Mouse (Mus musculus) hindbrain, embryonic 12.5 days (tissue): ENCODE measurements around the gene Cacna1a. TPM values are rescaled to one million over a fixed set of nuclear protein-coding genes. Genes with fewer than 3 reads are reported as not detected.

Experiments used
- ATAC-seq: fragments of 200-750 bp; cut with Nextera tagmentation; 2 replicates; pipeline ENCODE4 v1.8.0; 2017; ENCODE audit warnings: moderate TSS enrichment; ENCODE audit not compliant: low FRiP score
- H3K27ac ChIP-seq: fragments of 300-500 bp; sonication (generic); 2 replicates; pipeline ENCODE4 v1.5.1; 2016; ENCODE audit warnings: mild to moderate bottlenecking
- H3K27me3 ChIP-seq: fragments of 300-500 bp; sonication (generic); 2 replicates; pipeline ENCODE4 v1.6.1; 2016; ENCODE audit warnings: mild to moderate bottlenecking
- H3K36me3 ChIP-seq: fragments of 300-500 bp; sonication (generic); 2 replicates; pipeline ENCODE4 v1.6.1; 2016; ENCODE audit warnings: mild to moderate bottlenecking
- H3K4me1 ChIP-seq: fragments of 300-500 bp; sonication (generic); 2 replicates; pipeline ENCODE4 v1.6.1; 2016
- H3K4me2 ChIP-seq: fragments of 300-500 bp; sonication (generic); replicated peaks from 2 replicates; pipeline ENCODE4 v1.6.1; 2016; ENCODE audit warnings: mild to moderate bottlenecking
- H3K4me3 ChIP-seq: fragments of 300-500 bp; sonication (generic); 2 replicates; pipeline ENCODE4 v1.5.1; 2016; ENCODE audit warnings: mild to moderate bottlenecking
- H3K9ac ChIP-seq: fragments of 300-500 bp; sonication (generic); 2 replicates; pipeline ENCODE4 v1.6.1; 2016; ENCODE audit warnings: mild to moderate bottlenecking, moderate library complexity
- H3K9me3 ChIP-seq: fragments of 300-500 bp; sonication (generic); replicated peaks from 2 replicates; pipeline ENCODE4 v1.6.1; 2016; ENCODE audit warnings: mild to moderate bottlenecking
- WGBS: fragments of 180-500 bp; shearing (Covaris S2); methylation state at CpG from one replicate; pipeline ENCODE4 v1.1.7; 2016; 5-methylcytosine and 5-hydroxymethylcytosine counted together
- polyA plus RNA-seq: library from polyadenylated mRNA; unstranded; fragments of >200 nt; fragmentation: Nextera tagmentation; extraction: Ambion mirVana; gene quantifications from 2 replicates; pipeline ENCODE4 v1.2.1, GENCODE M21; 2016

The Cacna1a gene
- polyA plus RNA-seq, 1 experiment from 2014 or later = 16.1 TPM

GRCm38 (mm10) chr8:84446571-84446991 is 58.3 kb downstream of the Cacna1a start:
- no peaks in the 10 kb centered on the region for H3K27me3 ChIP-seq
- 88% methylated on average over 9 of the region's 9 CpGs for WGBS
- no peak for ATAC-seq
- H3K9me3 ChIP-seq = no peaks in the 10 kb centered on the region
- H3K4me1 ChIP-seq = peaks cover 7% of the 10 kb centered on the region
- peaks cover 26% of the 10 kb centered on the region for H3K36me3 ChIP-seq
- H3K4me3 ChIP-seq = no peak overlapping the region
- H3K4me2 ChIP-seq = no peak overlapping the region
- no peak overlapping the region for H3K27ac ChIP-seq
- H3K9ac ChIP-seq = no peak overlapping the region

GRCm38 (mm10) chr8:84454532-84454931 is 66.3 kb downstream of the Cacna1a start:
- no peaks in the 10 kb centered on the region for H3K27me3 ChIP-seq
- 42% methylated on average over 6 of the region's 6 CpGs for WGBS
- no peak overlapping the region for H3K9ac ChIP-seq
- 0 out of 2 replicates have a peak, but pooled peaks cover 2% of the 10 kb centered on the region for H3K36me3 ChIP-seq
- H3K4me2 ChIP-seq = no peak overlapping the region
- H3K27ac ChIP-seq = no peak overlapping the region
- H3K9me3 ChIP-seq = no peaks in the 10 kb centered on the region
- no peak for ATAC-seq
- H3K4me3 ChIP-seq = no peak overlapping the region
- H3K4me1 ChIP-seq = peaks cover 11% of the 10 kb centered on the region; the same call in 1 of the 2 replicates

GRCm38 (mm10) chr8:84458853-84459252 is 70.6 kb downstream of the Cacna1a start:
- H3K36me3 ChIP-seq = peaks cover 34% of the 10 kb centered on the region
- H3K4me1 ChIP-seq = peaks cover 9% of the 10 kb centered on the region; the same call in 1 of the 2 replicates
- no peak overlapping the region for H3K4me2 ChIP-seq
- H3K9me3 ChIP-seq = peaks cover 14% of the 10 kb centered on the region
- H3K4me3 ChIP-seq = no peak overlapping the region
- no peak for ATAC-seq
- peak overlapping the region; percentile 68 for H3K27ac ChIP-seq
- no peak overlapping the region for H3K9ac ChIP-seq
- no peaks in the 10 kb centered on the region for H3K27me3 ChIP-seq
- WGBS = 58% methylated on average over 7 of the region's 7 CpGs

- Histone ChIP-seq H3K4me3 (no peak overlapping the region), H3K36me3 (peaks cover 38% of the 10 kb centered on the region), H3K27ac (peak overlapping the region; percentile 68), H3K9me3 (peaks cover 14% of the 10 kb centered on the region), H3K27me3 (no peaks in the 10 kb centered on the region), H3K4me1 (peaks cover 9% of the 10 kb centered on the region; the same call in 1 of the 2 replicates), H3K4me2 (no peak overlapping the region), H3K9ac (no peak overlapping the region)
- peak; percentile 55 for ATAC-seq
- 17% methylated on average over 5 of the region's 5 CpGs for WGBS
These were observed 71.0 kb downstream of the Cacna1a start for GRCm38 (mm10) chr8:84459276-84459675.

- no peaks in the 10 kb centered on the region for H3K27me3 ChIP-seq
- H3K36me3 ChIP-seq = peaks cover 41% of the 10 kb centered on the region
- peaks cover 9% of the 10 kb centered on the region; the same call in 1 of the 2 replicates for H3K4me1 ChIP-seq
- H3K27ac ChIP-seq = no peak overlapping the region
- no peak for ATAC-seq
- H3K9ac ChIP-seq = no peak overlapping the region
- 80% methylated on average over 2 of the region's 2 CpGs for WGBS
- H3K9me3 ChIP-seq = peaks cover 14% of the 10 kb centered on the region
- no peak overlapping the region for H3K4me3 ChIP-seq
- no peak overlapping the region for H3K4me2 ChIP-seq
These were observed 72.5 kb downstream of the Cacna1a start for GRCm38 (mm10) chr8:84460698-84461097.

GRCm38 (mm10) chr8:84466932-84467331 is 78.7 kb downstream of the Cacna1a start:
- Histone ChIP-seq H3K9ac (no peak overlapping the region), H3K36me3 (peaks cover 26% of the 10 kb centered on the region), H3K4me3 (no peak overlapping the region), H3K27ac (no peak overlapping the region), H3K4me1 (no peaks in the 10 kb centered on the region), H3K9me3 (peaks cover 5% of the 10 kb centered on the region), H3K27me3 (no peaks in the 10 kb centered on the region), H3K4me2 (no peak overlapping the region)
- no peak for ATAC-seq
- 79% methylated on average over 1 of the region's 1 CpGs for WGBS

GRCm38 (mm10) chr8:84469076-84469475 is 80.8 kb downstream of the Cacna1a start:
- Histone ChIP-seq H3K9ac (no peak overlapping the region), H3K36me3 (peaks cover 5% of the 10 kb centered on the region), H3K9me3 (no peaks in the 10 kb centered on the region), H3K27ac (no peak overlapping the region), H3K4me3 (no peak overlapping the region), H3K27me3 (no peaks in the 10 kb centered on the region), H3K4me1 (no peaks in the 10 kb centered on the region), H3K4me2 (no peak overlapping the region)
- 84% methylated on average over 4 of the region's 4 CpGs for WGBS
- no peak for ATAC-seq

GRCm38 (mm10) chr8:84471271-84471995 is 83.2 kb downstream of the Cacna1a start:
- no peak for ATAC-seq
- H3K36me3 ChIP-seq = no peaks in the 10 kb centered on the region
- no peaks in the 10 kb centered on the region for H3K27me3 ChIP-seq

GRCm38 (mm10) chr8:84474456-84474855 is 86.2 kb downstream of the Cacna1a start:
- H3K4me3 ChIP-seq = no peak overlapping the region
- no peak overlapping the region for H3K27ac ChIP-seq
- H3K4me2 ChIP-seq = no peak overlapping the region
- no peak for ATAC-seq
- H3K9me3 ChIP-seq = no peaks in the 10 kb centered on the region
- no peaks in the 10 kb centered on the region for H3K4me1 ChIP-seq
- H3K27me3 ChIP-seq = no peaks in the 10 kb centered on the region
- WGBS = 84% methylated on average over 1 of the region's 1 CpGs
- no peak overlapping the region for H3K9ac ChIP-seq
- H3K36me3 ChIP-seq = no peaks in the 10 kb centered on the region

More at GRCm38 (mm10) chr8:84471271-84471995, 83.2 kb downstream of the Cacna1a start:
- no peak overlapping the region for H3K4me2 ChIP-seq
- H3K4me1 ChIP-seq = no peaks in the 10 kb centered on the region
- no peaks in the 10 kb centered on the region for H3K9me3 ChIP-seq
- WGBS = 55% methylated on average over 9 of the region's 9 CpGs
- H3K9ac ChIP-seq = no peak overlapping the region
- no peak overlapping the region for H3K27ac ChIP-seq
- H3K4me3 ChIP-seq = no peak overlapping the region

- Histone ChIP-seq H3K4me1 (no peaks in the 10 kb centered on the region), H3K4me3 (no peak overlapping the region), H3K9me3 (no peaks in the 10 kb centered on the region), H3K36me3 (no peaks in the 10 kb centered on the region), H3K9ac (no peak overlapping the region), H3K4me2 (no peak overlapping the region), H3K27ac (no peak overlapping the region), H3K27me3 (no peaks in the 10 kb centered on the region)
- 87% methylated on average over 3 of the region's 3 CpGs for WGBS
- no peak for ATAC-seq
These were observed 89.1 kb downstream of the Cacna1a start for GRCm38 (mm10) chr8:84477341-84477740.

- Histone ChIP-seq H3K9me3 (no peaks in the 10 kb centered on the region), H3K4me1 (peaks cover 4% of the 10 kb centered on the region; the same call in 1 of the 2 replicates), H3K27ac (no peak overlapping the region), H3K4me2 (no peak overlapping the region), H3K36me3 (no peaks in the 10 kb centered on the region), H3K4me3 (no peak overlapping the region), H3K9ac (no peak overlapping the region), H3K27me3 (no peaks in the 10 kb centered on the region)
- 98% methylated on average over 4 of the region's 4 CpGs for WGBS
- ATAC-seq = no peak
These were observed 94.8 kb downstream of the Cacna1a start for GRCm38 (mm10) chr8:84483004-84483403.

GRCm38 (mm10) chr8:84485366-84485765 is 97.1 kb downstream of the Cacna1a start:
- Histone ChIP-seq H3K9me3 (no peaks in the 10 kb centered on the region), H3K36me3 (no peaks in the 10 kb centered on the region), H3K4me1 (peaks cover 4% of the 10 kb centered on the region; the same call in 1 of the 2 replicates), H3K4me2 (no peak overlapping the region), H3K27ac (no peak overlapping the region), H3K27me3 (no peaks in the 10 kb centered on the region), H3K4me3 (no peak overlapping the region), H3K9ac (no peak overlapping the region)
- no peak for ATAC-seq
- 83% methylated on average over 4 of the region's 4 CpGs for WGBS

- H3K36me3 ChIP-seq = no peaks in the 10 kb centered on the region
- H3K27me3 ChIP-seq = no peaks in the 10 kb centered on the region
- no peak overlapping the region for H3K27ac ChIP-seq
- no peak overlapping the region for H3K9ac ChIP-seq
- WGBS = 72% methylated on average over 7 of the region's 7 CpGs
- H3K4me2 ChIP-seq = no peak overlapping the region
- no peaks in the 10 kb centered on the region for H3K9me3 ChIP-seq
- peaks cover 4% of the 10 kb centered on the region; the same call in 1 of the 2 replicates for H3K4me1 ChIP-seq
- H3K4me3 ChIP-seq = no peak overlapping the region
- ATAC-seq = peak; percentile 46
These were observed 97.6 kb downstream of the Cacna1a start for GRCm38 (mm10) chr8:84485864-84486263.
